Mouse (Mus musculus): Measurements from ENCODE around the gene Sec14l2.

DNA sequence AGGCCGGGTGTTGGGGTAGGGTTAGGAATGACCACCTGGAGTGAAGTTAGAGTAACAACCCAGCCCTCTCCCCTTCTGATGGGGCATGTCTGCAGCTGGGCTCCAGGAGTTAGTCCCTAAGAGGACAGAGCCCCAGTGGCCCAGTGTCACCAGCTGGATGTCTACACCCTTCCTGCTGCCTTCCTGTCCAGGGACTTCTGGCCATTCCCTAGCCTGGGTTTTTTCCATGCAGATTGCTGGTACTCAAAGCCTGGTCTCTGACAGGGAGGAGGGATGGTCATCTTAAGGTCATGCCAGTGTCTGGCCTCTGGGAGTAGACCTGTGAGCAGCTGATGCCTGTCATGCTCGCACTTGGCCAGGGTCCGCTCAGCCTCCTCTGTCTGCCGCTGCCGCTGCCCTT lies 24.9 kb upstream of the Sec14l2 start:
- TF ChIP-seq POLR2A (IDR thresholded peaks at IDR 0.05; ENCODE audit: borderline replicate concordance, control insufficient read depth, low read depth, low read length), result no peak
- no peak for TF ChIP-seq CTCF (IDR thresholded peaks at IDR 0.05; ENCODE audit: control insufficient read depth, insufficient read depth, low read length)
